Mouse (Mus musculus): Measurements from ENCODE around the gene Aqp9. TPM values are rescaled to one million over a fixed set of nuclear protein-coding genes. Genes with fewer than 3 reads are reported as not detected.

The Aqp9 gene
- total and polyA plus RNA-seq, 3 experiments = 0.08 TPM; not detected in 2

DNA sequence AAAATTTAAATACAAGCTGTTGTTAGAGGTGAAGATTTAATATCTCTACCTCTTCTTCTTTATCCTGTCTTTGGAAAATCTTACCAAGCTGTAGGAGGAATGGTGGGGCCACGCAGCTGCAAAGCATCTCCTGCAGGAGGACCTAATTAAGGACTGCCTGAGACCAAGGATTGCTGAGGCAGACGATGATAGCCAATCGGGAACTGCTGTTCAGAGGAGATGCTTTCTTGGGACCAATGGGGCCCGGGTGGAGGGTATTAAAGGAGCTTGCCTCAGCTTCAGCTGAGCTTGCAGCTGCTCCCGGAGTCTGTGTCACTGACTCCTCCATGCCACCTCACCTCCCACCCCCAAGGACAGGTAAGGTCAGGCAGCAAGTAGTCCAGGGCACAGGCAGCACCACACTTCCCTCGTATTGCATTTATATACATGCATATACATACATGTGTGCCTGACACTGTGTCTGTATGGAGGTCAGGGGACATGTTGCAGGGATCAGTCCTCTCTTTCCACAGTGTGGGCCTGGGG lies 99.6 kb downstream of the Aqp9 start:
- H3K27ac ChIP-seq (ENCODE audit: insufficient read depth, low read depth) = no peak overlapping the region
- no peak overlapping the region for H3K4me3 ChIP-seq (replicated peaks in 1 of 3; ENCODE audit: low read depth in 2 of 3, low read length in 2 of 3, poor library complexity in 1 of 3)
- H3K9ac ChIP-seq (ENCODE audit: insufficient read depth, low read depth) = no peak overlapping the region
- no peak overlapping the region for H3K4me2 ChIP-seq (ENCODE audit: insufficient read depth, low read depth, poor library complexity, severe bottlenecking)
- in situ Hi-C loops (cut with MboI; ENCODE audit: low pct_ligation_motif_present, low pct_unique_long_range_greater_than_20kb, low sequenced_read_pairs) (loop anchor here (10.0 kb wide), 1 partner anchor 54 kb away; no protein-coding TSS in a partner anchor), dilution Hi-C loops (cut with MboI; ENCODE audit: extremely low pct_ligation_motif_present, extremely low pct_unique_long_range_greater_than_20kb, low sequenced_read_pairs) (no loop called here)
- peaks cover 0 to 31% of the 10 kb centered on the region in 2 experiments; a peak in 2 of 4 replicates for H3K4me1 ChIP-seq (ENCODE audit: control insufficient read depth in 1 of 2, insufficient read depth in 2 of 2)
- no peaks in the 10 kb centered on the region for H3K9me3 ChIP-seq (replicated peaks; ENCODE audit: low read length)
- H3K79me2 ChIP-seq (replicated peaks; ENCODE audit: control insufficient read depth, extremely low read depth, insufficient read depth, poor library complexity, severe bottlenecking) = no peaks in the 10 kb centered on the region
- no peak for DNase-seq (ENCODE audit: extremely low read depth)
- H3K27me3 ChIP-seq (replicated peaks) = no peaks in the 10 kb centered on the region
- no peaks in the 10 kb centered on the region for H3K36me3 ChIP-seq (replicated peaks in 1 of 2; ENCODE audit: control insufficient read depth in 1 of 2, insufficient read depth in 1 of 2, low read length in 1 of 2)
- no peak for TF ChIP-seq ZMIZ1 (IDR thresholded peaks at IDR 0.05; ENCODE audit: low read depth, low read length)
- no peak for TF ChIP-seq MYC (IDR thresholded peaks at IDR 0.05; ENCODE audit: low read depth, low read length)
- TF ChIP-seq ELF1 (IDR thresholded peaks at IDR 0.05; ENCODE audit: low read depth, low read length) = no peak
- TF ChIP-seq HCFC1 (IDR thresholded peaks at IDR 0.05; ENCODE audit: low read depth, low read length) = no peak
- TF ChIP-seq ZNF384 (IDR thresholded peaks at IDR 0.05; ENCODE audit: low read depth, low read length) = no peak
- no peak for TF ChIP-seq PAX5 (IDR thresholded peaks at IDR 0.05; ENCODE audit: low read length)
- no peak for TF ChIP-seq IRF4 (IDR thresholded peaks at IDR 0.05; ENCODE audit: low read depth, low read length)
- TF ChIP-seq MAFK (IDR thresholded peaks at IDR 0.05; ENCODE audit: insufficient replicate concordance, low read length) = no peak
- TF ChIP-seq POLR2A (IDR thresholded peaks at IDR 0.05; ENCODE audit: low read depth, low read length) = no peak
- TF ChIP-seq ZC3H11A (IDR thresholded peaks at IDR 0.05; ENCODE audit: low read depth, low read length) = no peak
- TF ChIP-seq UBTF (IDR thresholded peaks at IDR 0.05; ENCODE audit: low read depth, low read length) = no peak
- TF ChIP-seq USF1 (IDR thresholded peaks at IDR 0.05; ENCODE audit: low read depth, low read length) = no peak
- no peak for TF ChIP-seq EP300 (IDR thresholded peaks at IDR 0.05; ENCODE audit: low read length)
- no peak for TF ChIP-seq JUN (IDR thresholded peaks at IDR 0.05; ENCODE audit: insufficient read depth, low read depth, low read length)
- no peak for TF ChIP-seq RAD21 (IDR thresholded peaks at IDR 0.05; ENCODE audit: low read depth, low read length)

DNA sequence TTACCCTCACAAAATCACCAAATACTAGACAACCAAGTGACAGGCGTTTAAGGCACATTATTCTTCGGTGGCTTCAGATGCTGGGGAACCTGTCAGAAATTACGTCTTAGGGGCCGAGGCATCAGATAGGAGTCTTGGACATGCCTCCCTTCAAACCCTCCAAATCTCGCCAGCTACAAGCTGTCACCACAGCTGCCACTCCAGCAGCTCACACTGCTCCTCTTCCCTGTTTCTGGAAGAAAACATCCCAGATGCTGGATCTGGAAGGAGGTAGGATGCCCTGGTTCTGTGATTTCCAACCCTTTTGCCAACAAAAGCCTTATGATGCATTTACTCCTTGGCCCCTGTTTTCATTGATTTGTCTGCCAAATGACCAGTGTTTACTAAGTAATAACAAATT lies 101.3 kb downstream of the Aqp9 start:
- Histone ChIP-seq H3K9ac (ENCODE audit: insufficient read depth, low read depth) (no peak overlapping the region), H3K79me2 (replicated peaks; ENCODE audit: control insufficient read depth, extremely low read depth, insufficient read depth, poor library complexity, severe bottlenecking) (no peaks in the 10 kb centered on the region), H3K9me3 (replicated peaks; ENCODE audit: low read length) (no peaks in the 10 kb centered on the region), H3K36me3 (replicated peaks in 1 of 2; ENCODE audit: control insufficient read depth in 1 of 2, insufficient read depth in 1 of 2, low read length in 1 of 2) (no peaks in the 10 kb centered on the region), H3K4me2 (ENCODE audit: insufficient read depth, low read depth, poor library complexity, severe bottlenecking) (no peak overlapping the region), H3K27me3 (replicated peaks) (no peaks in the 10 kb centered on the region), H3K4me1 (ENCODE audit: control insufficient read depth in 1 of 2, insufficient read depth in 2 of 2) (peaks cover 0 to 28% of the 10 kb centered on the region in 2 experiments; a peak in 2 of 4 replicates), H3K4me3 (replicated peaks in 1 of 3; ENCODE audit: low read depth in 2 of 3, low read length in 2 of 3, poor library complexity in 1 of 3) (no peak overlapping the region), H3K27ac (ENCODE audit: insufficient read depth, low read depth) (no peak overlapping the region)
- no peak for TF ChIP-seq MEF2A (IDR thresholded peaks at IDR 0.05; ENCODE audit: borderline replicate concordance, low read depth, low read length)
- TF ChIP-seq MAX (IDR thresholded peaks at IDR 0.05; ENCODE audit: low read length) = no peak
- no peak for TF ChIP-seq RCOR1 (conservative IDR thresholded peaks at IDR 0.05; ENCODE audit: low read depth, low read length)
- no peak for TF ChIP-seq E2F4 (IDR thresholded peaks at IDR 0.05; ENCODE audit: insufficient replicate concordance, low read depth, low read length)
- TF ChIP-seq ZMIZ1 (IDR thresholded peaks at IDR 0.05; ENCODE audit: low read depth, low read length) = no peak
- TF ChIP-seq HCFC1 (IDR thresholded peaks at IDR 0.05; ENCODE audit: low read depth, low read length) = no peak
- TF ChIP-seq MAFK (IDR thresholded peaks at IDR 0.05; ENCODE audit: insufficient replicate concordance, low read length) = no peak
- TF ChIP-seq UBTF (IDR thresholded peaks at IDR 0.05; ENCODE audit: low read depth, low read length) = no peak
- no peak for TF ChIP-seq SMC3 (IDR thresholded peaks at IDR 0.05; ENCODE audit: low read depth, low read length)
- TF ChIP-seq TBP (conservative IDR thresholded peaks at IDR 0.05; ENCODE audit: low read depth, low read length) = no peak
- TF ChIP-seq SIN3A (IDR thresholded peaks at IDR 0.05; ENCODE audit: low read length) = no peak
- dilution Hi-C loops (cut with MboI; ENCODE audit: extremely low pct_ligation_motif_present, extremely low pct_unique_long_range_greater_than_20kb, low sequenced_read_pairs) (no loop called here), in situ Hi-C loops (cut with MboI; ENCODE audit: low pct_ligation_motif_present, low pct_unique_long_range_greater_than_20kb, low sequenced_read_pairs) (loop anchor here (10.0 kb wide), 1 partner anchor 52 kb away; no protein-coding TSS in a partner anchor)
- DNase-seq (ENCODE audit: extremely low read depth) = no peak

Measured in CH12.LX (cell line).